Mouse (Mus musculus) midbrain, embryonic 16.5 days (tissue): ENCODE results near the gene Duoxa1. TPM values are rescaled to one million over a fixed set of nuclear protein-coding genes. Genes with fewer than 3 reads are reported as not detected.

Experiments
- ATAC-seq: fragments of 200-750 bp; cut with Nextera tagmentation; 2 replicates; pipeline ENCODE4 v1.8.0; 2017; ENCODE audit warnings: moderate TSS enrichment
- H3K27ac ChIP-seq: fragments of 300-500 bp; sonication (generic); 2 replicates; pipeline ENCODE4 v1.5.1; 2014; ENCODE audit warnings: mild to moderate bottlenecking, low read length, mixed read lengths
- H3K27me3 ChIP-seq: fragments of 300-500 bp; sonication (generic); 2 replicates; pipeline ENCODE4 v1.6.1; 2014; ENCODE audit warnings: low read depth, low read length, mixed read lengths; ENCODE audit not compliant: control insufficient read depth, insufficient read depth
- H3K36me3 ChIP-seq: fragments of 300-500 bp; sonication (generic); 2 replicates; pipeline ENCODE4 v1.6.1; 2014; ENCODE audit warnings: mild to moderate bottlenecking, low read length, moderate library complexity, mixed read lengths; ENCODE audit not compliant: control insufficient read depth, insufficient read depth
- H3K4me1 ChIP-seq: fragments of 300-500 bp; sonication (generic); 2 replicates; pipeline ENCODE4 v1.6.1; 2014; ENCODE audit warnings: mild to moderate bottlenecking, low read length, mixed read lengths; ENCODE audit not compliant: control insufficient read depth, insufficient read depth
- H3K4me2 ChIP-seq: fragments of 300-500 bp; sonication (generic); 2 replicates; pipeline ENCODE4 v1.6.1; 2014; ENCODE audit warnings: mild to moderate bottlenecking, low read length, mixed read lengths
- H3K4me3 ChIP-seq: fragments of 300-500 bp; sonication (generic); 2 replicates; pipeline ENCODE4 v1.5.1; 2014; ENCODE audit warnings: low read depth, mild to moderate bottlenecking, low read length, moderate library complexity, mixed read lengths
- H3K9ac ChIP-seq: fragments of 300-500 bp; sonication (generic); 2 replicates; pipeline ENCODE4 v1.6.1; 2014; ENCODE audit warnings: low read depth, low read length, mixed read lengths
- H3K9me3 ChIP-seq: fragments of 300-500 bp; sonication (generic); replicated peaks from 2 replicates; pipeline ENCODE4 v1.6.1; 2014; ENCODE audit warnings: mild to moderate bottlenecking, low read length, mixed read lengths; ENCODE audit not compliant: control insufficient read depth, poor library complexity, severe bottlenecking
- WGBS: fragments of 180-500 bp; shearing (Covaris S2); extraction: QIAGEN DNeasy Blood & Tissue Kit; methylation state at CpG from one replicate; pipeline ENCODE4 v1.1.7; 2014; 5-methylcytosine and 5-hydroxymethylcytosine counted together
- polyA plus RNA-seq: library from polyadenylated mRNA; unstranded; fragments of >200 nt; fragmentation: Nextera tagmentation; extraction: Ambion mirVana; gene quantifications from 2 replicates; pipeline ENCODE4 v1.2.1, GENCODE M21; 2015

Gene Duoxa1
- polyA plus RNA-seq = 0.17 and 0.26 TPM in 2 replicates

- Histone ChIP-seq H3K9ac (no peak within 1 kb of the TSS), H3K36me3 (no peaks in the 10 kb centered on the region), H3K9me3 (no peaks in the 10 kb centered on the region), H3K4me2 (peak within 1 kb of the TSS; percentile 34), H3K27ac (no peak within 1 kb of the TSS), H3K27me3 (peaks cover 11% of the 10 kb centered on the region), H3K4me3 (peak within 1 kb of the TSS; percentile 18), H3K4me1 (0 out of 2 replicates have a peak, but pooled peaks cover 2% of the 10 kb centered on the region)
- 3% methylated on average over 24 of the region's 24 CpGs for WGBS
- ATAC-seq = no peak
These were observed at the start of gene Duoxa1 for GRCm38 (mm10) chr2:122313536-122313935. Duoxa1 (minus strand) TSS chr2:122313730.

DNA sequence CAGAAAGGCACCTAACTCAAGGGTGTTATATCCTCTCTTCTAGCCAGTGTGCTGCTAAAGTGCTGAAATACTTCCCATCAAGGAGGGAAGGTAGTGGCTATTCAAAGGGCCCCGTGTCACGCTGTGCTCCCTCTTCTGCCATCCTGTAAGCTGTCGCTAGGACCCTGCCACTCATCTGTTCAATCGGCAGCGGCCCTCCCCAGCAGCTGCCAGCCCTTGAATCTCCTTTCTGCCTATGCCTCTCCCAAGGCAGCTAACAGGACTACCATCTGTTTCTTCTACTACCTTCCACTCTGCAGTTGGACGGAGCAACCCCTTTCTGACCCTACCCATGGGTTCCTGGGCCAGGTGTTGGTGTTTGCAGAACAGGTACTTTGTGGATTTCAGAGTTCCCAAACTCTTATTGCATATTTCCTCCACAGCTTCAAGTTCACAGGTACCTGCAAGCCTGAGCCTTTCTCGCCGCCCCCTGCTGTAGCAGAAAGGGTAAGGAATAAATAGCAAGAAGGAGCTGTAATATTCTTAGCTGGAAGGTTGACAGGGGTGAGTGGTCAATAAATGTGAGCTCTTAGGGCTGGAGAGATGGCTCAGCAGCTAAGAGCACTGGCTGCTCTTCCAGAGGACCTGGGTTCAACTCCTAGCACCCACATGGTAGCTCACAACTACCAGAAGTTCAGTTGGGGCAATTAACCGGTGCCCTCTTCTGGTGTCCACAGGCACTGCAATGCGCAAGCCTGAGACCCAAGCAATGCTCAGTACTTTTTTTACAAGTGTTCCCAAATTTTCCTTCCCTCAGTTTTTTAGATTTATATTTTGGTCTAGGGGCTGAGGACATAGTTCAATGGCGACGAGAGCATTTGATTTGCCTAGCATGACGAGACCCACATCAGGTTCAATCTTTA, 49.3 kb upstream of the Duoxa1 start:
- Histone ChIP-seq H3K36me3 (0 out of 2 replicates have a peak, but pooled peaks cover 6% of the 10 kb centered on the region), H3K27me3 (no peaks in the 10 kb centered on the region), H3K27ac (no peak overlapping the region), H3K9me3 (no peaks in the 10 kb centered on the region), H3K4me2 (no peak overlapping the region), H3K9ac (no peak overlapping the region), H3K4me3 (no peak overlapping the region), H3K4me1 (peaks cover 20% of the 10 kb centered on the region)
- 73% methylated on average over 13 of the region's 13 CpGs for WGBS
- ATAC-seq = no peak

DNA sequence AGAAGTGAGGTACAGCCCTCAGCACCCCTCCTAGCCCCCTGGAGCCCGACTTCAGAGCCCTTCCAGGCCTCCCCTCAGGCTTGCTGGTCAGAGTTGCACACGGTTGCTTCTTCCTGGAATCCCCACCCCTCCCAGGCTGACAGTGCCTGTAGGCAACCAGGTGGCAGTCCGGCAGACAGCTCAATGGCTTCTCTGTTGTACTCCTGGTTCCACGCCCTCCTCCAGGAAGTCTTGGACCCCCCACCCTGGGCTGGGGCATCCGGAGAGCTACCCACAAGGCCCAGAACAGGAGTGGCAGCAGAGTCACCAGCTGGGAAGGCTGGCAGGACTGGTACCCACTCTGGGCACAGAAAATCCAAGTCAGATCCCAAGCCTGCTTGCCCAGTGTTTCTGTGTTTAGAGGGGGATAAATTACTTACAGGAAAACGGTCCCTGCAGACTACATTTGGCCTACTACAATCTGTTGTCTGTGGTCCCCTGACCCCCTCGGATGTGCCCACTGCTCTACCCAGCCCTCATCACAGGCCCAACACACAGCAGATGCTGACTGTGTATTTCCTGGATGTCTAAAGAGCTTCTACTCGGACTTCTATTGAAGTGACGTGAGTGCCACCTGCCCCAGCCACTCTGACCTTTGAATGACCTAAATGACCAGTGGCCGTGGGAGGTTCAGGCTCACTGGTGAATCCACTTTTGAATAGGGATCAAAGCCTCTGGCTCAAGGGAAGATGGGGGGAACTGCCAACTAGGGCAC, 48.5 kb upstream of the Duoxa1 start:
- Histone ChIP-seq H3K4me1 (peaks cover 13% of the 10 kb centered on the region), H3K36me3 (peaks cover 8% of the 10 kb centered on the region; the same call in 1 of the 2 replicates), H3K9me3 (no peaks in the 10 kb centered on the region), H3K9ac (no peak overlapping the region), H3K27ac (no peak overlapping the region), H3K4me2 (no peak overlapping the region), H3K27me3 (no peaks in the 10 kb centered on the region), H3K4me3 (no peak overlapping the region)
- 66% methylated on average over 10 of the region's 10 CpGs for WGBS
- ATAC-seq = no peak

DNA sequence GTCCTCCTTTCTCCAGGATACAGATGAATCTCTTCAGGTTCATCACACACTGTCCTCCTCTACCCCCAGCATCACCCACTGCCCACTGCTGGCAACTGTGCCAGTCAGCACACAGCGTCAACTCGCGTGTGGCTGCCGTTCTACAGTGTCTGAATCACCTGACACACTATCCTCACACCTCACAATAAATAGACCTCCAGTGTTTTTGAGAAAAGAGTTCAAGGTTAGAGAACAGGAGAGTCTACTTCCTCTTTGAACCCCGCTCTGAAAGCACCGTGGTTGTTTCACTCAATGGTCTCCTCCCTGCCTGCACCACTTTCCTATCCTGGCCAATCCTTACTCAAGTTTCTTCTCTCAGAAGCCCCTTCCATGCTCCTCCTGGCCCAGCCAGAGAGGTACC, 47.7 kb upstream of the Duoxa1 start:
- Histone ChIP-seq H3K27me3 (no peaks in the 10 kb centered on the region), H3K9me3 (no peaks in the 10 kb centered on the region), H3K36me3 (peaks cover 13% of the 10 kb centered on the region; the same call in 1 of the 2 replicates), H3K27ac (no peak overlapping the region), H3K4me3 (no peak overlapping the region), H3K9ac (no peak overlapping the region), H3K4me2 (no peak overlapping the region), H3K4me1 (peaks cover 5% of the 10 kb centered on the region)
- WGBS = 93% methylated on average over 6 of the region's 6 CpGs
- ATAC-seq = no peak

DNA sequence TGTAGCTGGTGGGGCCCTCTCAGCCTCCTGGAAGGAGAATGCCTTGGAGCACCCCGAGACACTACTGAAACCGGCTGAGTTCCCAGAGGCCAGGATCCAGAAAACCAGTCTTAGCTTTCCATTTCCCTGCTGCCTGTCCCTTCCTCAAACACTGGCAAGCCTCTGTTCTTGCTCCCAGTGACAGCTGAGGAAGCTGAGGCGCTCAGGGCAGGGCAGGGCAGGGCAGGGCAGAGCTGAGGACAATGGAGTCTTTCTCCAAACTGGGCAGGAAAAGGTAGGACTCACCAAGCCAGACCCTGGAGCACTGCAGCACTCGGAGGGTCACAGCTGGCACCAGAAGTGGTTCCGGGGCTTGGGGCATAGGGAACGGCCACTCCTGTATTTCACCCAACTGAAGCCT, 46.8 kb upstream of the Duoxa1 start:
- no peak overlapping the region for H3K9ac ChIP-seq
- H3K4me1 ChIP-seq = no peaks in the 10 kb centered on the region
- H3K9me3 ChIP-seq = no peaks in the 10 kb centered on the region
- WGBS = 91% methylated on average over 6 of the region's 6 CpGs
- ATAC-seq = no peak
- H3K4me3 ChIP-seq = no peak overlapping the region
- H3K27me3 ChIP-seq = no peaks in the 10 kb centered on the region
- H3K36me3 ChIP-seq = peaks cover 17% of the 10 kb centered on the region; the same call in 1 of the 2 replicates
- no peak overlapping the region for H3K27ac ChIP-seq
- H3K4me2 ChIP-seq = no peak overlapping the region

DNA sequence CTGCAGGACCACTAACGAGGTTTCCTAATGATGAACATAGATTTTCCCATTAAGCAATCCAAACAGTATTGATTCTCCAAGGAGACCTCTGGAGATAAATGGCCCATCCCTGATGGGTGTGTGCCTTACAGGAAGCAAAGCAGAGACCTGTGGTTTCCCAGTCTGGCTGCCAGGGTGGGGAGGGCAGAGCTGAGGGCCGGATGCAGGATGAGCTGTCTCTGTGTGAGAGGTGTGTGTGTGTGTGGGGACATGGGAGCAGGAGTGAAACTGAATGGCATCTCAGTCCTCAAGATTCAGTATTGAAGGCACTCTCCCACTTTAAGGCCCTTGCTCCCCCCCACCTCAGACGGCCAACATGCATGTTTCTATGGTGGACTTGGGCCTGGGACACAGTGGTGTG, 42.7 kb upstream of the Duoxa1 start:
- Histone ChIP-seq H3K36me3 (peaks cover 15% of the 10 kb centered on the region; the same call in 1 of the 2 replicates), H3K4me2 (no peak overlapping the region), H3K4me1 (peaks cover 15% of the 10 kb centered on the region), H3K27ac (no peak overlapping the region), H3K27me3 (no peaks in the 10 kb centered on the region), H3K9ac (no peak overlapping the region), H3K4me3 (no peak overlapping the region), H3K9me3 (no peaks in the 10 kb centered on the region)
- 79% methylated on average over 3 of the region's 3 CpGs for WGBS
- ATAC-seq = no peak

DNA sequence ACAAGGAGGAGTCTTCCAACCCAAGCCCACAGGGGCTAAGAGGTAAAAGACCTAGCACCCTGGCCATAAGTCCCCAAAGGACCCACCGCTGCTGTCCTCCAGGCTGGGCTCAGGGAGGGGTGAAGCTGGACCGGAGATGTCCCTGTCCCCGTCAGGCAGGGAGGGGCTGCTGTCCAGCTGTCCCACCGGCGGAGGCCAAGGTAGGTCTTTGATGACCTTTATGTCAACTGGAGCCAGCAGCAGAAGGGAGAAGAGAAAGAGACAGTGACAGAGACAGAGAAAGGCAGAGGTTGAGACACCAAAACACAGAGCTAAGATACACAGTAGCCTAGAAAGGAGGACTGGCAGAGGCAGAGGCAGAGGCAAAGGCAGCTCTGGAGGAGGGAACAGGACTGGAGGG, 41.9 kb upstream of the Duoxa1 start:
- Histone ChIP-seq H3K4me2 (no peak overlapping the region), H3K27ac (no peak overlapping the region), H3K36me3 (peaks cover 15% of the 10 kb centered on the region; the same call in 1 of the 2 replicates), H3K4me1 (peaks cover 18% of the 10 kb centered on the region), H3K9me3 (no peaks in the 10 kb centered on the region), H3K9ac (no peak overlapping the region), H3K4me3 (no peak overlapping the region), H3K27me3 (no peaks in the 10 kb centered on the region)
- 85% methylated on average over 5 of the region's 5 CpGs for WGBS
- no peak for ATAC-seq

DNA sequence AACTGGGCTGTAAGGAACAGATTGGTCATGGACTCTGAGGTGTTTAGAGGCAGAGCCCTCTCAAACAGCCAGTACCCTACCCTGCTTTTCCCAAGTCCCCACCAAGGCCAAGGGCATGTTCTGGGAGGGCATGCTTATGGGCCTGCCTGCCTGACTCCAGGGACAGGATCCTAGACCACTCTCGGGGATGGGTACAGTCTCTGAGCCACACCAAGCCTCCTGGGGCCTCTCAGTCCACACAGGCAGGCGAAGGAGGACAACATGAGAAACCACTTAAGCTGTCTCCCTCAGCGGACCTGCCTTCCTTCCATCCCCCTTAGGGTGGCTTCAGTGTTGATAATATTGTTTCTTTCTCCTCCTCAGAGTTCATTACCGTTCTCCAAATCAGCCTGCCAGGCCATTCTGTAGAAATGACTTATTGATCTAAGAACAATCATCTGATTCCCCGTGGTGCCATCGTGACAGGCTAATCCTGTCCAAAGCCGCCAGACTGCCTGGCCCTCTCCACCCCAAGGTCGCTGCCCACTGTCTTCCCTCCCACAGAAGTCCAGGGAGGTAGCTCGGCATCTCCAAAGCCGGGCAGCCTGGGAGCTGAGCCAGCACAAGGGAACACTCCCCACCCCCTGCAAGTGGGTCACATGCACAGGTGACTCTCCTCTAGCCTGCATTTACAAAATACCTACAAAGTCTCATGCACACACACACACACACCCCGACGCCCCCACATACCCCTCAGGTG, 40.8 kb upstream of the Duoxa1 start:
- Histone ChIP-seq H3K27me3 (no peaks in the 10 kb centered on the region), H3K4me2 (no peak overlapping the region), H3K4me1 (peaks cover 24% of the 10 kb centered on the region), H3K9ac (0 out of 2 replicates have a peak overlapping the region, but pooled peaks have one; percentile 4), H3K36me3 (peaks cover 15% of the 10 kb centered on the region; the same call in 1 of the 2 replicates), H3K27ac (no peak overlapping the region), H3K4me3 (no peak overlapping the region), H3K9me3 (no peaks in the 10 kb centered on the region)
- WGBS = 44% methylated on average over 12 of the region's 12 CpGs
- ATAC-seq = no peak
